Mouse (Mus musculus) layer of hippocampus, postnatal 25 days (tissue): ENCODE measurements around the gene Dock9. TPM values are rescaled to one million over a fixed set of nuclear protein-coding genes. Genes with fewer than 3 reads are reported as not detected.
"Not testable (repeated sequence)": the region's sequence is repeated elsewhere in the genome, so short reads cannot be mapped to it uniquely, and the experiment has no call there.

Experiments used
- DNase-seq, 2 experiments: peaks; one replicate each; pipeline ENCODE4 v3.0.0; 2022; ENCODE audit warnings: mixed read lengths in 2 of 2, low spot score in 1 of 2; ENCODE audit errors: extremely low spot score in 1 of 2
- total RNA-seq, 2 experiments: library from RNA; stranded (reverse); gene quantifications; 2 replicates each; pipeline ENCODE4 v1.2.3; 2021

The Dock9 gene
- total RNA-seq, 2 experiments from 2014 or later, result 195 to 220 TPM

- DNase-seq, result peak in 1 of 2 experiments; percentile 30
Observed at GRCm38 (mm10) chr14:121738431-121739403, 58.9 kb downstream of the Dock9 start.

- DNase-seq, result peak; percentile 31 to 49
Observed at GRCm38 (mm10) chr14:121737277-121737676, 60.4 kb downstream of the Dock9 start.

DNA sequence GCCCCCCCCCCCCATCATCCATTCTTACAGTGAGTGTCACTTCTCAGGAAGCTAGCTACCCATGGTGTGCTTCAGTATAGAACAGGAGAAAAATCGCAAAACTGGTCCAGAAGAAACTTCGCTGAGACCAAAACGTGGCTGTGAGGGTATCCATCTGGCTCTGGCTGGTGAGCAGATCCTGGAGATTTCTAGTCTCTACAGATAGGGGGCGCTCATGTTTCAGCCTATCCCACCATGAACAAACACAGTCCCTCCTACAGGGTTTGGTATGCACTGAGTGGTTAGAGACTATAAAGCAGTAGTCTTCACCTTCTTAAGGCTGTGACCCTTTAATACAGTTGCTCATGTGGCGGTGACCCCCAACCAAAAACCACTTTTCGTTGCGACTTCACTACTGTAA lies 62.0 kb downstream of the Dock9 start:
- DNase-seq, result no peak

DNA sequence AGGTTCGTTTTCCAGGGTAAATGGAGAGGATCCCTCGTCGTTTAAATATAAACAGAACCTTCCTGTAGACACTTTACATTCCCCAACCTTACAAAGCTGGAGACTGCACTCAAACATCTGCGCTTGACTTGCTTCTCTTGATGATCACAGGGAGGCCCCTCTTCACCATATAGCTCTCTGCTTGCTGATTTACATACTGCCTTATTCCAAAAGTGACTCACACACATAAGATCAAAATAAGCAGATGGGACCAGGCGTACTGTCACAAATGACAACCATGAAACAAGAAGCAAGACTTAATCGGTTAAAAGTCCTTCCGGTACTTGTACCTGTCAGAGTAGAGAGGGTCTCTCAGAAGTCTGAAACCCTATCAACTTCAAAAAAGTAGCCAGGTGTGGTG lies 63.4 kb downstream of the Dock9 start:
- no peak for DNase-seq

GRCm38 (mm10) chr14:121733694-121734093 lies 63.9 kb downstream of the Dock9 start:
- DNase-seq, result no peak

DNA sequence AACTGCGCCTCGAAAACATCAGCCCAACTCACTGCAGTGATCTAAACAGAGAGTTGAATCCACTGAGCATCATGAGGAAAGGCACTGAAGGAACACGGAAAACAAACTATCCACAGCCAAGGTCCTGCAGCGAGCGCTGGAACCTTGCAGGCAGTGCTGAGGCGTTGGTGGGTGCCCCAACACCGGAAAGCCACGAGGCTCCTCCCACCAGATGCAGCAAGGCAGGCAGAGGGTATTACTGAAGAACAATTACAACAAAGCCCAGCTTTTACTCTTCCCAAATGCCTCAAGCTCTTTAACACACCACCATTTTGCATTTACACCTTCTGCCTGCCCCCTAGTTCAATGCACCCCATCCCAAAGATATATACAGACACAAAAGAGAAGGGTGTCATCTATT lies 65.4 kb downstream of the Dock9 start:
- no peak for DNase-seq

DNA sequence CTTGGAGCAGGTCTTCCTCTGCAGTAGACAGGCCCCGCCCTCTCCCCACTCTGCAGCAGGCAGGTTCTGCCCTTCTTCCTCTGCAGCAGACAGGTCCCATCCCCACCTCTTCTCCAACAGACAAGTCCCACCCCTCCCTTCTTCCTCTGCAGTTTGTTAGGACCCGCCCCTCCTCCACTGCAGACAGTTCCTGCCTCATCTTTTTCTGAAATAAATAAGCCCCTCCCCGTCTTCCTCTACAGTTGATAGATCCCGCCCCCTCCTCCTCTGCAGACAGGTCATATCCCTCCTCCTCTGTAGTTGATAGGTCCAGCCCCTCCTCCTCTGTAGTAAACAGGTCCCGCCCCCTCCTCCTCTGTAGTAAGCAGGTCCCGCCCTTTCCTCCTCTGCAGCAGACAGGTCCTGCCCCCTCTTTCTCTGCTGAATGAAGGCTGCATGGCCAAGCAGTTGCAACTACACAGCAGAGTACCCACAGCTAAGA lies 65.9 kb downstream of the Dock9 start:
- DNase-seq, result no peak

- no peak for DNase-seq
Observed at GRCm38 (mm10) chr14:121730966-121731365, 66.7 kb downstream of the Dock9 start.

- no peak for DNase-seq
Observed at GRCm38 (mm10) chr14:121727996-121728395, 69.6 kb downstream of the Dock9 start.

GRCm38 (mm10) chr14:121724501-121724900 lies 73.1 kb downstream of the Dock9 start:
- no peak for DNase-seq

GRCm38 (mm10) chr14:121722774-121723173 lies 74.9 kb downstream of the Dock9 start:
- DNase-seq, result no peak

DNA sequence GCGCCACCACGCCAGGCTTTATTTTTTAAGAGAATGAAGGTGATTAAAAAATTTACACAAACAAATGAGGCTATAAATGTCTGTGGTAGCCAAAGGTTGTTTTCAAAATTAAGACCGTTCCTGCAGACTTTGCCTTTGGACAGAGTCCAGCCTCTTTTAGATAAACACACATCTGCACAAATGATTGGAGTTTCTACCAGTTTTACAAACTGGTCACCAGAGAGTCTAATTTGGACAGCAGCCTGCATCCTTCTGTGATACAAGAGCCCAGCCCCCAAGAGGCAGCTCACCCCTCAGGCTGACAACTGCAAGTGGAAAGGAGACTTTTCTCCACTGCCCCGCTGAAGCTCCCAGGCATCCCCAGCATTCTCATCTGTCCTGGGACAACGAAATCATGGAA lies 76.2 kb downstream of the Dock9 start:
- DNase-seq, result no peak

- DNase-seq, result no peak
Observed at GRCm38 (mm10) chr14:121719638-121720601, 77.7 kb downstream of the Dock9 start.

GRCm38 (mm10) chr14:121714799-121715198 lies 82.8 kb downstream of the Dock9 start:
- DNase-seq, result not testable (repeated sequence)

DNA sequence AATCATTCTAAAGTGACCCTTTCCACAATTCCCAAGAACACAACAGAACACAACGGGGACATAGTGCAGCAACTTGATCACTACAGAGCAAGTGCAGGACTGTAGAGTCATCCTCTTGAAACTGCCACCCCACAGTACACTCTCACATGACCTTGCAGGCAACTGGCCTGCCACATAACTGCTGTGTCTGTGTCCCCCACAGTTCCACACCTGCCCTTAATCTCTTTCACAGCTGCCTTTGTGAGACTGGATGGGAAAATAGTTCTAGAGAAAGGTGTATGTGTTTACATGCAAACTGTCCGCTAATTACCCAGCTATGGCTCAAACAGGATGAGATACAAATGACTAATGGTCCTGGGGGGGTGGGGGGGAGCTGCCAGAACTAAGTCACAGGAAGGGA lies 83.4 kb downstream of the Dock9 start:
- DNase-seq, result no peak

GRCm38 (mm10) chr14:121713830-121714197 lies 83.8 kb downstream of the Dock9 start:
- DNase-seq, result no peak

DNA sequence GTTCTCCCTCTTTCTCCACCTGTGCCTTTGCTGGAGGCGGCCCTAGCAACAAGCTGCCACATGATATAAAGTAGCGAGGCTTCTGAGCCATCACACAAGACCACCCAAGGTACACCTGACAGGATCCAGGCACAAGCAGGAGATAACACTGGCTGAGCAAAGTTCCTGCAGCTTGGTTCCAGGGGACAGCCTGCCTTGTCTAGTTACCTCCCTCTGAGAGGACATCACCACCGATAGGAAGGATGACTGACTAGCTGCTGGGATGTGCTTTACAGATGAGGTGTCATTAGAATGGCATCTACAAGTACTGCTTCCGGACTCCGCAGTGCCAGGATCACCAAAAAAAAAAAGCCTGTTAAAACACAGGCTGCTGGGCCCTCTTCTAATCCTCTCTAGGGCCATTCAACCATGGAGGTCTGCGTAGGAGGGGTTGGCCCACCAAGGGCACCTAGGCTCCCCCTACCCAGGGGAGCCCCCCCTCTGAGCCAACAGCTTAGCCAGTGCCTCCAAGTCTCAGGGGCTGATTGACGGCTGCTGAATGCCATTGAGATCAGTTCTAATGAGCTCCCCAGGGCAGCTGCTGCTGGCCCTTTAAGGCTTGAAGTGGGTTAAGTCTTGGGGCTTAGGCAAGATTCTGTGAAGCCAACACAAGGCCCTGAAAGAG lies 84.3 kb downstream of the Dock9 start:
- no peak for DNase-seq

DNA sequence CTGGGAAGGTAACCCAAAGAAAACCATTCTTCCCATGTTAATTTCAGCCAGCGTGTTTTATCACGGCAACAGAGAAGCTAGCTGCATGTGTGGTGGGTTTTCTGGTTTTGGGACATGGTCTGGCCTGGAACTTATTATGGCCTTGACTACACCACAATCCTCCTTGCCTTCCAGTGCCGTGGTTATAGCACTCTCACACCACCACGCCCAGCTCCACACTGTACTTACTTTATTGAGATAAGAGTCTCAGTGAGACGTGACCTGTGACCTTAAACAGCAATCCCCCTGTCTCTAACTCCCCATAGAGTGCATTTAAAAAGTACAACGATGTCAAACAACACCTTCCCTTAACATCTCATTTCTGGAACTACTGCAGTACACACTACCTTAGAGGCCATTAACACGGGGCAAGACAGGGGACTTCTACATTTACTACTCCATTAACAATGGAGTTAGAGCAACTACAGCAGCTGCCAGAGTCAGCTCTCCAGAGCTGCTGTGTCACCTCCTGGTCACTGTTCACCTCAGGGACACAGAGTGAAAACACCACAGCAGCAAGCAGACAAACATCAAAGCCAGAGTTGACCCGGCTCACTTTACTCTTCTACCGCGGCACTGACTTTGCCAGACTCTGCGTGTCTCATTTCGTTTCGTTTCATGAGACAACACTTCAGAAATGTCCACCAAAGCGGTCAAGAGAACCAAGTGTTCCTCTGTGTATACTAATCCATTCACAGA lies 86.4 kb downstream of the Dock9 start:
- no peak for DNase-seq

DNA sequence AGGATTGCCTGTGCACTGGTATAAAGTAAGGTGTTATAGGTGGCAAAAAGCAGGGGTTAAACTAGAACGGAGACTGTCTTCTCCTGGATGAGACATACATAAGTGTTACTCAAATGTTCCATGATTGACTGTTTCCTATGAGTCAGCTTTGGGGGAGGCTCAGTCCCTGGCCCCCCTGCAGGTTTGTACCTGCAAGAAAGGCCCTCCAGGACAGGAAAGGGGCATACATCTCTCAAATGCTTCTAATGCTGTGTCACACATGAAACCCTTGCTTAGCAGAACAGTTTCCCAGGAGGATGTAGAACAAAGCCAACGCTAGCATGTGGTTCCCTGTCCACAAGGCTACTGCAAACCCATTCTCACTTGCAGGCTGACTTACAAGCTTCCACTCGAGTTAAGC lies 87.5 kb downstream of the Dock9 start:
- no peak for DNase-seq

GRCm38 (mm10) chr14:121708244-121708643 lies 89.4 kb downstream of the Dock9 start:
- no peak for DNase-seq
